Comparison of ENCODE assay signal across 8 mouse cellular contexts in genomic region chr8:84723571-84723900, GRCm38 (mm10). TPM values are rescaled to one million over a fixed set of nuclear protein-coding genes. Genes with fewer than 3 reads are reported as not detected.
DNase-seq lines count a peak whose midpoint lies in the region; ATAC-seq lines count a peak whose summit lies in the region.

No protein-coding gene starts in this region.

- peak overlapping the region; percentile 41 for H3K4me3 ChIP-seq in embryonic facial prominence, embryonic 10.5 days
- peak overlapping the region; percentile 66 for H3K4me3 ChIP-seq in liver, embryonic 16.5 days (ENCODE audit: low read depth, low read length)

- H3K4me2 ChIP-seq in liver, embryonic 16.5 days (ENCODE audit: low read depth, low read length): peak overlapping the region; percentile 92

- ATAC-seq in liver, embryonic 16.5 days (ENCODE audit: low read depth): peak; percentile 30

- WGBS in embryonic facial prominence, embryonic 10.5 days: 21% methylated on average over 7 of the region's 7 CpGs
- 6% methylated on average over 7 of the region's 7 CpGs for WGBS in liver, embryonic 16.5 days (ENCODE audit: insufficient replicate concordance)

- H3K27ac ChIP-seq in embryonic facial prominence, embryonic 10.5 days (replicated peaks): peak overlapping the region; percentile 91
- H3K27ac ChIP-seq in liver, embryonic 16.5 days (ENCODE audit: low read length): peak overlapping the region; percentile 94

- peaks cover 100% of the 10 kb centered on the region for H3K27me3 ChIP-seq in embryonic facial prominence, embryonic 10.5 days (replicated peaks; ENCODE audit: low read depth, poor library complexity, severe bottlenecking)
- no peaks in the 10 kb centered on the region for H3K27me3 ChIP-seq in liver, embryonic 16.5 days (ENCODE audit: control insufficient read depth, insufficient read depth, low read depth, low read length)

- H3K9ac ChIP-seq in liver, embryonic 16.5 days (ENCODE audit: low read depth, low read length): peak overlapping the region; percentile 81

- H3K36me3 ChIP-seq in embryonic facial prominence, embryonic 10.5 days (replicated peaks): no peaks in the 10 kb centered on the region
- H3K36me3 ChIP-seq in liver, embryonic 16.5 days (ENCODE audit: control insufficient read depth, insufficient read depth): no peaks in the 10 kb centered on the region

- peaks cover 61% of the 10 kb centered on the region for H3K4me1 ChIP-seq in embryonic facial prominence, embryonic 10.5 days
- peaks cover 72% of the 10 kb centered on the region for H3K4me1 ChIP-seq in liver, embryonic 16.5 days (ENCODE audit: control insufficient read depth, low read depth, low read length)

- H3K9me3 ChIP-seq in embryonic facial prominence, embryonic 10.5 days: no peaks in the 10 kb centered on the region
- no peaks in the 10 kb centered on the region for H3K9me3 ChIP-seq in liver, embryonic 16.5 days (replicated peaks; ENCODE audit: control insufficient read depth, low read length)

- peak; percentile 65 for DNase-seq in kidney, adult 11 months
- DNase-seq in kidney, postnatal 14 days: no peak
- no peak for DNase-seq in embryonic facial prominence, embryonic 10.5 days (ENCODE audit: low spot score)
- DNase-seq in induced T-regulatory cell, adult 2 months (ENCODE audit: low read depth): peak; percentile 67
- DNase-seq in thymus, postnatal 14 days: peak; percentile 48
- no peak for DNase-seq in urinary bladder, adult 2 months (ENCODE audit: low spot score)
- no peak for DNase-seq in right cerebral cortex, postnatal 14 days

RNA-seq across cellular contexts. Expression of gene G430095P16Rik, which starts 0.7 kb away (rescaled TPM):
- 1.6 and 3.6 TPM in 2 replicates for polyA plus RNA-seq in embryonic facial prominence, embryonic 10.5 days (2016; fragmentation: Nextera tagmentation; extraction: Ambion mirVana)
- polyA plus RNA-seq in liver, embryonic 16.5 days (2015; fragmentation: Nextera tagmentation; extraction: Ambion mirVana): 7.0 and 7.8 TPM in 2 replicates
- polyA plus RNA-seq in urinary bladder, adult 2 months (2012; rRNA removed): 1.0 and 1.2 TPM in 2 replicates

RNA-seq across cellular contexts. Expression of gene Lyl1, which starts 22.3 kb away (rescaled TPM):
- 4.3 and 5.5 TPM in 2 replicates for polyA plus RNA-seq in embryonic facial prominence, embryonic 10.5 days (2016; fragmentation: Nextera tagmentation; extraction: Ambion mirVana)
- polyA plus RNA-seq in liver, embryonic 16.5 days (2015; fragmentation: Nextera tagmentation; extraction: Ambion mirVana): 43.7 and 45.6 TPM in 2 replicates
- 7.8 and 8.7 TPM in 2 replicates for polyA plus RNA-seq in urinary bladder, adult 2 months (2012; rRNA removed)

RNA-seq across cellular contexts. Expression of gene Nacc1, which starts 35.9 kb away (rescaled TPM):
- polyA plus RNA-seq in embryonic facial prominence, embryonic 10.5 days (2016; fragmentation: Nextera tagmentation; extraction: Ambion mirVana): 30.4 and 30.8 TPM in 2 replicates
- polyA plus RNA-seq in liver, embryonic 16.5 days (2015; fragmentation: Nextera tagmentation; extraction: Ambion mirVana): 5.4 and 6.3 TPM in 2 replicates
- polyA plus RNA-seq in urinary bladder, adult 2 months (2012; rRNA removed): 39.5 and 49.4 TPM in 2 replicates

RNA-seq across cellular contexts. Expression of gene Trmt1, which starts 37.4 kb away (rescaled TPM):
- polyA plus RNA-seq in embryonic facial prominence, embryonic 10.5 days (2016; fragmentation: Nextera tagmentation; extraction: Ambion mirVana): 69.1 and 71.2 TPM in 2 replicates
- polyA plus RNA-seq in liver, embryonic 16.5 days (2015; fragmentation: Nextera tagmentation; extraction: Ambion mirVana): 27.3 and 27.7 TPM in 2 replicates
- 71.7 and 76.3 TPM in 2 replicates for polyA plus RNA-seq in urinary bladder, adult 2 months (2012; rRNA removed)

Comparison
In these comparisons a context has a peak if more than half of its experiments do, and no peak if none do; other contexts are left out.
1. DNase-seq: peak in kidney, adult 11 months (single experiment), induced T-regulatory cell, adult 2 months (single experiment) and thymus, postnatal 14 days (single experiment); none in kidney, postnatal 14 days (single experiment), embryonic facial prominence, embryonic 10.5 days (single experiment), urinary bladder, adult 2 months (single experiment) and right cerebral cortex, postnatal 14 days (single experiment).